Mouse (Mus musculus) limb, embryonic 11.5 days (tissue): ENCODE data around the gene Elmo3. TPM values are rescaled to one million over a fixed set of nuclear protein-coding genes. Genes with fewer than 3 reads are reported as not detected.

Experiments used
- ATAC-seq: fragments of 200-750 bp; cut with Nextera tagmentation; 2 replicates; pipeline ENCODE4 v1.8.0; 2017; ENCODE audit warnings: low read depth; ENCODE audit not compliant: insufficient number of reproducible peaks, low FRiP score, low TSS enrichment
- DNase-seq: peaks from one replicate; pipeline ENCODE4 v3.0.0-alpha.2; 2015; ENCODE audit warnings: low spot score
- H3K27ac ChIP-seq: fragments of 300-500 bp; sonication (generic); replicated peaks from 2 replicates; pipeline ENCODE4 v1.5.1; 2014; ENCODE audit warnings: low read depth, mild to moderate bottlenecking, low read length
- H3K27me3 ChIP-seq: fragments of 300-500 bp; sonication (generic); 2 replicates; pipeline ENCODE4 v1.6.1; 2014; ENCODE audit warnings: mild to moderate bottlenecking, low read length, mixed read lengths; ENCODE audit not compliant: control insufficient read depth, insufficient read depth
- H3K36me3 ChIP-seq: fragments of 300-500 bp; sonication (generic); 2 replicates; pipeline ENCODE4 v1.6.1; 2014; ENCODE audit warnings: mild to moderate bottlenecking, low read length, moderate library complexity, mixed read lengths; ENCODE audit not compliant: control insufficient read depth, insufficient read depth
- H3K4me1 ChIP-seq: fragments of 300-500 bp; sonication (generic); 2 replicates; pipeline ENCODE4 v1.6.1; 2014; ENCODE audit warnings: low read length, mixed read lengths; ENCODE audit not compliant: control insufficient read depth, insufficient read depth
- H3K4me2 ChIP-seq: fragments of 300-500 bp; sonication (generic); 2 replicates; pipeline ENCODE4 v1.6.1; 2014; ENCODE audit warnings: low read depth, mild to moderate bottlenecking, moderate library complexity; ENCODE audit not compliant: severe bottlenecking
- H3K4me3 ChIP-seq: fragments of 300-500 bp; sonication (generic); 2 replicates; pipeline ENCODE4 v1.5.1; 2014; ENCODE audit warnings: low read depth, low read length
- H3K9ac ChIP-seq: fragments of 300-500 bp; sonication (generic); 2 replicates; pipeline ENCODE4 v1.6.1; 2014; ENCODE audit warnings: mild to moderate bottlenecking, low read length
- H3K9me3 ChIP-seq: fragments of 300-500 bp; sonication (generic); 2 replicates; pipeline ENCODE4 v1.6.1; 2016; ENCODE audit warnings: low read length; ENCODE audit not compliant: control insufficient read depth
- WGBS: fragments of 180-500 bp; shearing (Covaris S2); extraction: QIAGEN DNeasy Blood & Tissue Kit; methylation state at CpG from one replicate; pipeline ENCODE4 v1.1.7; 2014; 5-methylcytosine and 5-hydroxymethylcytosine counted together
- polyA plus RNA-seq: library from polyadenylated mRNA; unstranded; fragments of >200 nt; fragmentation: Nextera tagmentation; extraction: Ambion mirVana; gene quantifications from 2 replicates; pipeline ENCODE4 v1.2.1, GENCODE M21; 2014

Elmo3 gene
- polyA plus RNA-seq, 1 experiment from 2014 or later: 3.7 TPM

DNA sequence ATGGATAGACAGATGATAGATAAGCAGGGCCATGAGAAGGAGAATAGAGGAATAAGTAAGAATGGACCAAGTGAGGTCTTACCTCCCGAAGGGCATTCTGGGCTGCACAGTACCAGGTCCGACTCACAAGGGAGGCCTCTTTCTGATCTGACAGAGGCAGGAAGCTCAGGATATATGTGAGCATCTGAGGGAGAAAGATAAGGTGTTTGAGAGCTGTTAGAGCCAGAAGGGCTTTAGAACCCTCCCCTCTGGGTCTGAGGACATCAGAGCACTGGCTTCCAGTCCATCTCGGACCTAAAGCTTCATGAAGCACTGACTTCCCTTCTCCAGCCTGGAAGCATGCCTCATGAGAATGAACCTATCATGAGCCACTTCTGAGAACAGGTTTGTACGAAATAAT, 17.8 kb downstream of the Elmo3 start:
- WGBS: 81% methylated on average over 4 of the region's 4 CpGs
- Histone ChIP-seq H3K9me3 (no peaks in the 10 kb centered on the region), H3K27me3 (no peaks in the 10 kb centered on the region), H3K4me1 (peaks cover 14% of the 10 kb centered on the region; the same call in 1 of the 2 replicates), H3K36me3 (peaks cover 2% of the 10 kb centered on the region), H3K9ac (no peak overlapping the region), H3K27ac (no peak overlapping the region), H3K4me2 (no peak overlapping the region), H3K4me3 (no peak overlapping the region)
- DNase-seq: no peak
- no peak for ATAC-seq

DNA sequence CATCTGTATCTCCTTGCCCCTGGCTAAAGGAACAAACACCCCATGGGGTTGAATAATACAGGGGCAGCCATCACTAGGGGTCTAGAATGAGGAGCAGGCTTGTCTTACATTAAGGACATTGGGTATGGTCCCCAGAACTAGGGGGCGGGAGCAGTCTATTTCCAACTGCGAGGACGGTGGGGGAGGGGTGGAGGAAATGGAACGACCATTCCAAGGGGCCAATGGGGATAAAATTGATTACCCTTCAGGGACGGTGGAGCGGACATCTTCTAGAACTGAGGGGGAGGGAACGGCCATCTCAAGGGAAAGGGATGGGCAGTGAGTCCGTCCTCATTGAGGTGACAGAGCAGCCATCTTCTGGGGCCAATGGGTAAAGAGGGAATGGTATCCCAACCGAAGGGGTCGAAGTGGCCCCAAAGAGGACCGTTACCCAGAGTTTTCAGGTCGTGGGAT, 20.3 kb downstream of the Elmo3 start:
- peaks cover 21% of the 10 kb centered on the region for H3K36me3 ChIP-seq
- no peak for DNase-seq
- H3K4me1 ChIP-seq: peaks cover 14% of the 10 kb centered on the region; the same call in 1 of the 2 replicates
- WGBS: 1% methylated on average over 12 of the region's 12 CpGs
- peak overlapping the region; percentile 82 for H3K4me3 ChIP-seq
- 0 out of 2 replicates have a peak overlapping the region, but pooled peaks have one; percentile 21 for H3K27ac ChIP-seq
- ATAC-seq: peak; percentile 27
- no peaks in the 10 kb centered on the region for H3K27me3 ChIP-seq
- peak overlapping the region; percentile 88 for H3K4me2 ChIP-seq
- H3K9me3 ChIP-seq: no peaks in the 10 kb centered on the region
- H3K9ac ChIP-seq: peak overlapping the region; percentile 70

DNA sequence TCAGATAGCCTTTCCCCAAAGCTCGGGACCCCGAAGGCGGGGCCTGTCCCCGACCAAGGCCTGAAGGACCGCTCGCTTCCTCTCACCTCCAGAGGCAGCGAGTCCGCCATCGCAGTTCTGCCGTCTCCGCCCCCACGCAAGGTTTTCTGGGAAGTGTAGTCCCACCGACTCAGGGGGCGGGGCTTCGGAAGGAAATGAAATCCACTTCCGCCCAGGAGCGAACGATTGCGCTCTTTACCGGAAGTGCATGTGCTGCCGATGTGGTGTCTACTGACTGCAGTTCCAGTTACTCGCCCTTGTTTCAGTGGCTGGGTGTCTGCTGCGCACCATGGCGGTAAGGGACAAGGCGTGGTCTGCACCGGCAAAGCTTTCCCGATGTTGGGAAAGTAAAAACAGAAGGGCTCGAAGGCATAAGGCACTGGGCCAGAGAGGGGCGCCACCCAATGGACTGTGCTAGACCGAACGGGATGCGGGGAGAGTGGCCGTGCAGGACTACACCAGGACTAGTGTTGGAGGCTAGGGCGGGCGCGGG, 20.8 kb downstream of the Elmo3 start, which contains the start of the genes Lrrc29 and Tmem208:
Gene Lrrc29 (minus strand): TSS at position 138 of the 532 bp plus-strand sequence.
Gene Tmem208 (plus strand): TSS at position 214 of the 532 bp plus-strand sequence.
- Histone ChIP-seq H3K4me1 (peaks cover 14% of the 10 kb centered on the region; the same call in 1 of the 2 replicates), H3K27ac (peak within 1 kb of the TSS; percentile 56; the same call in 1 of the 2 replicates), H3K9ac (peak within 1 kb of the TSS; percentile 70), H3K4me3 (peak within 1 kb of the TSS; percentile 82), H3K9me3 (no peaks in the 10 kb centered on the region), H3K27me3 (no peaks in the 10 kb centered on the region), H3K36me3 (peaks cover 23% of the 10 kb centered on the region), H3K4me2 (peak within 1 kb of the TSS; percentile 88)
- peak; percentile 98 for DNase-seq
- under 1% methylated on average over 36 of the region's 36 CpGs for WGBS
- ATAC-seq: peak; percentile 93

DNA sequence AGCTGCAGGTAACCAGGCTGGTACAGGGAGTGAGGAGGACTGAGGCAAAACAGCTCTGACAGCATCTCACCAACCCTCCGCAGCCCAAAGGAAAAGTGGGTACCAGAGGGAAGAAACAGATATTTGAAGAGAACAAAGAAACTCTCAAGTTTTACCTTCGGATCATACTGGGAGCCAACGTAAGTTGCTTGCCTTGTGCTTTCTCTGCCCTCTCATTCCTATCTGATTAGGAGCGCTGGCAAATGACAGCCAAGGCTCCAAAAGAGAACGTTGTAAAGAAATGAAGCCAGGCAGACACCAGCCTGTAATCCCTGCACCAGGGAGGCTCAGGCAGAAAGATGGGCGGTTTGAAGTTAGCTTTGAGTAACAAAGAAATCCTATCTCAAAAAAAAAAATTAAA, 21.6 kb downstream of the Elmo3 start:
- H3K36me3 ChIP-seq: peaks cover 23% of the 10 kb centered on the region
- H3K27ac ChIP-seq: no peak overlapping the region
- peak overlapping the region; percentile 67 for H3K9ac ChIP-seq
- H3K9me3 ChIP-seq: no peaks in the 10 kb centered on the region
- no peak for DNase-seq
- peak overlapping the region; percentile 88 for H3K4me2 ChIP-seq
- no peak for ATAC-seq
- 44% methylated on average over 6 of the region's 6 CpGs for WGBS
- peak overlapping the region; percentile 82 for H3K4me3 ChIP-seq
- H3K4me1 ChIP-seq: peaks cover 14% of the 10 kb centered on the region; the same call in 1 of the 2 replicates
- H3K27me3 ChIP-seq: no peaks in the 10 kb centered on the region

DNA sequence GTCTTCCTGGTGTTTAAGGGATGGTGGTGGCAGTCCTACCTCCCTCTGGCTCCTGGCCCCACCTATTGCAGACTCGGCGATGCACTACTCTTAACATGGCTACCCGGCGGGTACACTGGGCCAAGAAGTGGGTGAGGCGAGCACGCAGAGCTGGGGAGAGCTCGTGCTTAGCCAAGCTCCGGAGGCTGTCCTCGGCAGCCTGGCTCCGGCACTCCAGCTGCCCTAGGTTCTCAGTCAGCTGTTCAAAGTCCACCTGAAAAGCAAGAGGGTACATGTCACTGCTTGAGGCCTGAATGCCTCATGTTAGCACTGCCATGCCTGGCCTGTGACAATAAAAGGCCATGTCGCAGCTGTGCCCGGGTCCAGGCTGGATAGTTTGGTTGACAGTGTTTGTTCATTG, 24.9 kb downstream of the Elmo3 start:
- H3K4me2 ChIP-seq: no peak overlapping the region
- peaks cover 10% of the 10 kb centered on the region; the same call in 1 of the 2 replicates for H3K4me1 ChIP-seq
- H3K4me3 ChIP-seq: no peak overlapping the region
- H3K9me3 ChIP-seq: no peaks in the 10 kb centered on the region
- no peak overlapping the region for H3K27ac ChIP-seq
- H3K27me3 ChIP-seq: no peaks in the 10 kb centered on the region
- peaks cover 29% of the 10 kb centered on the region for H3K36me3 ChIP-seq
- H3K9ac ChIP-seq: no peak overlapping the region
- DNase-seq: no peak
- 94% methylated on average over 12 of the region's 12 CpGs for WGBS
- no peak for ATAC-seq

DNA sequence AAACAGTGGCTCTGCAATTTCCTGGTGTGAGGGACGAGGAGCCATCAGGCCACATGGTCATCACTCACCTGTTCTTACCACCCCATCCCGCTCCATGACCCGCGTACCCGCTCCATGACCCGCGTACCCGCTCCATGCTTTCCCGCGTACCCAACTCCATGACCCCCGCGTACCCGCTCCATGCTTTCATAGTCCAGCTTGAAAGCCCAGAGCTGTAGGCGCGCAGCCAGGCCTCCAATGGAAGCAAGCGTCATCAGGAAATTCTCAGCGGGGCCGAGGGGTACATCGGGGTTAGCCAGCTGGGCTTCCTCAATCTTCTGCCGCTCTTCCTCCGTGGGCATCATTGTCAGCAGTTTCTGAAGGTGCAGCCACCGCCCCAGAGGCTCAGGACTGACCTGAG, 26.1 kb downstream of the Elmo3 start:
- Histone ChIP-seq H3K27ac (no peak overlapping the region), H3K9me3 (no peaks in the 10 kb centered on the region), H3K9ac (no peak overlapping the region), H3K4me2 (no peak overlapping the region), H3K4me3 (no peak overlapping the region), H3K36me3 (peaks cover 32% of the 10 kb centered on the region), H3K27me3 (no peaks in the 10 kb centered on the region), H3K4me1 (peaks cover 7% of the 10 kb centered on the region; the same call in 1 of the 2 replicates)
- DNase-seq: no peak
- ATAC-seq: no peak
- WGBS: 92% methylated on average over 22 of the region's 22 CpGs

DNA sequence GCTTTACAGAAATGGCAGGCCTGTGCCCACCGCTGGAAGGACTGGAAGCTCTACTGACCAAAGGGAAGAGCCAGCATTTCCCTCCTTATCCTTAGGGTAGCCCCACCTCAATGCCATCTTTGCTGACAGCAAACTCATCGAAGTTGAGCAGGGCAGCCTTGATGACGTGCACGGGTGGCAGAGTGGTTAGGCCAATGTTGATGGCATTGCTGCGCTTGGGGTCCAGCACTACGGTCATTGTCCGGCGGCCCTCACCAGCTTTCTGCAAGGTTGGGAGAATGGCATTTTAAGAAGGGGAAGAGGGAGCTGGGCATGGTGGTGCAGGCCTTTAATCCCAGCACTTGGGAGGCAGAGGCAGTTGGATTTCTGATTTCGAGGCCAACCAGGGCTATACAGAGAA, 26.5 kb downstream of the Elmo3 start:
- Histone ChIP-seq H3K9ac (no peak overlapping the region), H3K27ac (no peak overlapping the region), H3K27me3 (no peaks in the 10 kb centered on the region), H3K36me3 (peaks cover 32% of the 10 kb centered on the region), H3K4me2 (no peak overlapping the region), H3K4me1 (peaks cover 6% of the 10 kb centered on the region; the same call in 1 of the 2 replicates), H3K9me3 (no peaks in the 10 kb centered on the region), H3K4me3 (no peak overlapping the region)
- DNase-seq: no peak
- WGBS: 95% methylated on average over 9 of the region's 9 CpGs
- no peak for ATAC-seq

DNA sequence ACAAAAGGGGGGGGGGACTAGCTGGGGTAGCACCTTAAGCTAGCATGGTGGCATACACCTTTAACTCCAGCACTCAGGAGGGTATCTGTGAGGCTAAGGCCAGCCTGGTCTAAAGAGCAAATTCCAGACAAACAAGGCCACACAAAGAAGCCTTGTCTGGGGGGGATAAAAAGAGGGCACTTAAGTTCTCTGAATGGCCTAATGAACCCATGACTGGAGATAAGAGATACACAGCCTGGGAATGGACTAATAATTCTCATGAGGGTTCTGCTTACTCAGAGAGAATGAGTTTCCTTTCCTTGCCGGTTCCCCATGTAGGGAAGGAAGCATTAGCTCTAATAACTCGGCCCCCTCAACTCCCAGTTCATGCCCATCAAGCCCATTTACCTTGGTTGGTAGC, 27.1 kb downstream of the Elmo3 start:
- 82% methylated on average over 2 of the region's 2 CpGs for WGBS
- no peak for ATAC-seq

More for the DNA sequence above, 27.1 kb downstream of the Elmo3 start:
- Histone ChIP-seq H3K27me3 (no peaks in the 10 kb centered on the region), H3K4me1 (peaks cover under 1% of the 10 kb centered on the region; the same call in 1 of the 2 replicates), H3K36me3 (peaks cover 32% of the 10 kb centered on the region), H3K9me3 (no peaks in the 10 kb centered on the region), H3K4me3 (no peak overlapping the region), H3K27ac (no peak overlapping the region), H3K9ac (no peak overlapping the region), H3K4me2 (no peak overlapping the region)
- no peak for DNase-seq
